Mouse (Mus musculus) testis, adult 2 months (tissue): ENCODE results near the gene Snx29. TPM values are rescaled to one million over a fixed set of nuclear protein-coding genes. Genes with fewer than 3 reads are reported as not detected.

Experiments
- H3K27ac ChIP-seq: fragments of 200-500 bp; 2 replicates; pipeline ENCODE4 v1.5.1; 2012; ENCODE audit warnings: low read depth, low read length; ENCODE audit not compliant: control insufficient read depth, insufficient read depth
- H3K27me3 ChIP-seq: fragments of 200-500 bp; 2 replicates; pipeline ENCODE4 v1.6.1; 2012; ENCODE audit warnings: mild to moderate bottlenecking, low read length, moderate library complexity; ENCODE audit not compliant: control insufficient read depth, insufficient read depth
- H3K36me3 ChIP-seq: fragments of 200-500 bp; 2 replicates; pipeline ENCODE4 v1.6.1; 2012; ENCODE audit warnings: mild to moderate bottlenecking, low read length; ENCODE audit not compliant: control insufficient read depth, insufficient read depth
- H3K4me1 ChIP-seq: fragments of 200-500 bp; 2 replicates; pipeline ENCODE4 v1.6.1; 2012; ENCODE audit warnings: low read length; ENCODE audit not compliant: control insufficient read depth, insufficient read depth
- H3K4me3 ChIP-seq: fragments of 200-500 bp; 2 replicates; pipeline ENCODE4 v1.5.1; 2012; ENCODE audit warnings: low read depth, mild to moderate bottlenecking, low read length, moderate library complexity, mixed read lengths; ENCODE audit not compliant: control insufficient read depth
- CTCF ChIP-seq: fragments of 200-500 bp; IDR thresholded peaks from 2 replicates; pipeline ENCODE4 v1.5.1; 2012; ENCODE audit warnings: low read depth, mild to moderate bottlenecking, inconsistent platforms, low read length, moderate library complexity; ENCODE audit not compliant: control insufficient read depth, insufficient read depth, insufficient replicate concordance
- POLR2A ChIP-seq: fragments of 200-500 bp; IDR thresholded peaks from 2 replicates; pipeline ENCODE4 v1.6.1; 2012; ENCODE audit warnings: low read depth, mild to moderate bottlenecking, inconsistent platforms, low read length, moderate library complexity; ENCODE audit not compliant: control insufficient read depth
- polyA plus RNA-seq: library from polyadenylated mRNA; depleted of rRNA; stranded (reverse); fragments of >200 nt; gene quantifications from 2 replicates; pipeline ENCODE4 v1.2.3, GENCODE M21; 2012

The Snx29 gene
- polyA plus RNA-seq, 1 experiment: 6.1 TPM

DNA sequence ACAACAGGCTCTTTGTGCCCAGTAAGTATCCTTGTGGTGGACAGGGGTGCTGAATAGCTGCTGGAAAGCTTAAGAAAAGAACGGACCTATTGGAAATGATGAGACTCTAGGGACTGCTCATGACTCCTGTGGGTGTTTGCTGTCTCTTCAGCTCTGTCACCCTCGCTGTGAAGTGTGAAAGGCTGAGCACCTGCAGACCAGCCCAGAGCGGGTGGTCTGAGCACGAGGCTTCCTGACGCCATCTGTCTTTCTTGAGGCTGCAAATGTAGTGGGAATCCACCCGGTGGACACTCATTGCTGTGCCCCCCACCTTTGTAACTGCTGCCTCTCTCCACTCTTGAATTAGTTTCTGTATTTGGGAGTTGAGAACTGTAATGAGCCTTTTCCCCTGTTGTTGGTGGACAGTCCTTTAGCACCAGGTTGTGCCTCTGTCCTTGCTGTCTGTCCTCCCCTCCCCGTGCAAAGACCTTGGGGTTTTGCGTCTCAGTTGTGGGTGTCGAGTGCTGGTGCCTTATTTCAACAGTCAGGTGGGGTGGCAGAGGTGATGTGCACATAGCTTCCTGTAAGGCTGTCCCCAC, 101.9 kb downstream of the Snx29 start:
- Histone ChIP-seq H3K4me3 (no peak overlapping the region), H3K27me3 (no peaks in the 10 kb centered on the region), H3K36me3 (no peaks in the 10 kb centered on the region), H3K27ac (no peak overlapping the region), H3K4me1 (no peaks in the 10 kb centered on the region; the same call in 1 of the 2 replicates)
- TF ChIP-seq POLR2A (no peak), CTCF (no peak)

DNA sequence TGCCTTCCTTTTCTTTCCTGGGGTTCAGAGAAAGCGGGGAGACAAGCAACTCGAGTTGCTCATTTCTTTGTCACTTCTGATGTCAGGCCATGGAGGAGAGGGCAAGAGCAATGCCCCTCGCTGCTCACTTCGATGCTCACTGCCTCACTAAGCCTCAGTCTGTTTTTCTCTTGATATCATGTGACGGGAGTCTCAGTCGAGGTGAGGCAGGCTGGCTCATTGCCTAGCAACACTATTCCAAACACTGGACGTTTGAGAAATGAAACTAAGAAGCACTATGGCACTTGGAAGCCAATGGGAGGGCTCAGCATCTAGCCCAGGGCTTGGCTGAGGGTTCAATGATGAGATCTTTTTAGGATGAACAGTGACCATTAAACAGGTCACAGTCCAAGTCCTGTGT, 102.6 kb downstream of the Snx29 start:
- H3K27ac ChIP-seq: no peak overlapping the region
- no peaks in the 10 kb centered on the region for H3K36me3 ChIP-seq
- H3K27me3 ChIP-seq: no peaks in the 10 kb centered on the region
- H3K4me3 ChIP-seq: no peak overlapping the region
- no peaks in the 10 kb centered on the region; the same call in 1 of the 2 replicates for H3K4me1 ChIP-seq
- TF ChIP-seq CTCF (no peak), POLR2A (no peak)

GRCm38 (mm10) chr16:11426810-11427537, 104.3 kb downstream of the Snx29 start:
- TF ChIP-seq POLR2A (no peak), CTCF (no peak)
- Histone ChIP-seq H3K4me3 (no peak overlapping the region), H3K4me1 (no peaks in the 10 kb centered on the region; the same call in 1 of the 2 replicates), H3K27ac (no peak overlapping the region), H3K27me3 (no peaks in the 10 kb centered on the region), H3K36me3 (no peaks in the 10 kb centered on the region)

DNA sequence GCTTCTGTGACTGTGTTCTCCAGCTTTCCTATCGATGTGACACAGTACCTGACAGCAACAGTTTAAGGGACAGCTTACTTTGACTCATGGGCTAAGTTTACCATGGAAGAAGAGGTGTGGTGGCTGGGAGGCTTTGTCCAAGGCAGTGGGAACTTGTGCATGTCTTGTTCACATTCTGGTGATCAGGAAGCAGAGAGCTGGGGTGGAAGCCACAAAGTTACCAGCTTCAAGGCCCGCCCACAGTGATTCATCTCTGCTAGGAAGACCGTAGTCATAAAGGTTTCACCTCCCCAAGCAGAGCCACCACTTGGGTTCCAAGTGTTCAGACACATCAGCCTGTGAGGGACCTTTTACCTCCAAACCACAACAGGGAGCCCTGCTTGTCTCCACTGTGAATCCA, 107.1 kb downstream of the Snx29 start:
- Histone ChIP-seq H3K27me3 (no peaks in the 10 kb centered on the region), H3K4me3 (no peak overlapping the region), H3K4me1 (no peaks in the 10 kb centered on the region), H3K36me3 (no peaks in the 10 kb centered on the region), H3K27ac (no peak overlapping the region)
- TF ChIP-seq CTCF (no peak), POLR2A (no peak)

DNA sequence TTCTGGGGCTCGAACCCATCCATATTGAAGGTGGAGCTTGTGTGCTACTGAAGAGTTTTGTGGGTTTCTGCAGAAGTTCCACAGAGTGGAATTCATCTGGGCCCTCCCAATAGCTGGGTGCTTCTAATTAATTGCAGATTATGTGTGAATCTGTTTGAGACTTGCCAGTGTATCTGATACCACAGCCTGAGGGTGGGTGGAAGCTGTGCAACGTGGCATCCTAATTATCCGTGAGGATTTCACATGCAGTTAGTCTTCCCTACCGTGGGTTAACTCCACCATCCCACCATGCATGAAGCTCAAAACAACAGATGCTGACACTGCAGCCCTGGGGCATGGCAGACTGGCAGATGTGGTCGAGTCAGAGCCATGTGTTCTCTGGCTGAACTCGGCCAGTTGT, 107.8 kb downstream of the Snx29 start:
- TF ChIP-seq CTCF (no peak), POLR2A (no peak)
- no peak overlapping the region for H3K27ac ChIP-seq
- H3K36me3 ChIP-seq: no peaks in the 10 kb centered on the region

GRCm38 (mm10) chr16:11433779-11434178, 111.1 kb downstream of the Snx29 start:
- TF ChIP-seq POLR2A (no peak), CTCF (no peak)
- Histone ChIP-seq H3K4me1 (no peaks in the 10 kb centered on the region), H3K27me3 (no peaks in the 10 kb centered on the region), H3K36me3 (no peaks in the 10 kb centered on the region), H3K4me3 (no peak overlapping the region), H3K27ac (no peak overlapping the region)

More for the DNA sequence above, 107.8 kb downstream of the Snx29 start:
- Histone ChIP-seq H3K4me1 (no peaks in the 10 kb centered on the region), H3K4me3 (no peak overlapping the region), H3K27me3 (no peaks in the 10 kb centered on the region)

DNA sequence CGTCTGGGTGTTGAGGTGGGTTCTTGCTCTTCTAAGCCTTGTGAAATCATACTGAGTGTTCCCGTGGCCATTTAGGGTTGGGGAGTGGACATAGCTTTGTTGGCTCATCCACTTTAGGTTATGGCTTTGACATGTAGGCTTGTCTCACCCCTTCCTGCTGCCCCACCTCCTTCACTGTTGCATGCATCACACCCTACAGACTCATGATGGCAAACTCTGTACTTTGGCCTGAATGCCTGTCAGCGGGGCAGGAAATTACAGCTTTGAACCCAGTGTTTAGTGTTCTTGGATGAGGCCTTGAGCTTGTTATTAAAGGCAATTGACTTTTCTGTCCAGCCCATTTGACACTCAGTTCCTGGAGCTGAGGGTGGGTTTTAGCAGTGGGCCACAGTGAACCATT, 114.9 kb downstream of the Snx29 start:
- TF ChIP-seq POLR2A (no peak), CTCF (no peak)
- Histone ChIP-seq H3K27me3 (no peaks in the 10 kb centered on the region), H3K36me3 (no peaks in the 10 kb centered on the region), H3K27ac (no peak overlapping the region), H3K4me3 (no peak overlapping the region), H3K4me1 (no peaks in the 10 kb centered on the region)

DNA sequence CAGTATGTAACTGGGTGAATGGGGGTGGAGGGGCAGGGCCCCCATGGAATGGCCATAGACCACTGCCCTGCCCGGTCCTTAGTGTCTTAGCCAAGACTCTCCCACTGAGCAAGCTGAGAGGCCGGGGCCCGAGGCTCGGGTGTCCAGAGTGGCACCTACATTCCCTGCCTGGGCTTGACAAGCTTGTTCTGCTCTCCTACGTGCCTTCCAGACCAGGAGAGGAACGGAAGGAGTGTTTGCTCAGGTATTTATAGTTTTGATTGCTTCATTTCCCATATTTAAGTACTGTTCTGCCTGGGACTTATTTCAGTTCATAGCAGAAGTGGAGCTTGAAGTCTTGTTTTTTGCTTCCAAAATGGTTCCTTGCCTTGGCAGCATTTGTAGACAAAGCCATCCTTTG, 116.7 kb downstream of the Snx29 start:
- no peak overlapping the region for H3K27ac ChIP-seq

More for the DNA sequence above, 116.7 kb downstream of the Snx29 start:
- TF ChIP-seq CTCF (no peak), POLR2A (no peak)
- no peaks in the 10 kb centered on the region for H3K4me1 ChIP-seq
- H3K27me3 ChIP-seq: no peaks in the 10 kb centered on the region
- no peak overlapping the region for H3K4me3 ChIP-seq
- H3K36me3 ChIP-seq: no peaks in the 10 kb centered on the region
